Mouse (Mus musculus) bone marrow, adult 2 months (tissue): ENCODE data around the gene Ltbp4.

Experiments
- CTCF ChIP-seq: fragments of 200-500 bp; IDR thresholded peaks from 2 replicates; pipeline ENCODE4 v1.5.1; 2011; ENCODE audit warnings: low read length, control low read depth; ENCODE audit not compliant: control insufficient read depth, insufficient read depth
- POLR2A ChIP-seq: fragments of 200-500 bp; IDR thresholded peaks from 2 replicates; pipeline ENCODE4 v1.6.1; 2011; ENCODE audit warnings: low read depth, mild to moderate bottlenecking, control low read depth, low read length, borderline replicate concordance; ENCODE audit not compliant: control insufficient read depth

DNA sequence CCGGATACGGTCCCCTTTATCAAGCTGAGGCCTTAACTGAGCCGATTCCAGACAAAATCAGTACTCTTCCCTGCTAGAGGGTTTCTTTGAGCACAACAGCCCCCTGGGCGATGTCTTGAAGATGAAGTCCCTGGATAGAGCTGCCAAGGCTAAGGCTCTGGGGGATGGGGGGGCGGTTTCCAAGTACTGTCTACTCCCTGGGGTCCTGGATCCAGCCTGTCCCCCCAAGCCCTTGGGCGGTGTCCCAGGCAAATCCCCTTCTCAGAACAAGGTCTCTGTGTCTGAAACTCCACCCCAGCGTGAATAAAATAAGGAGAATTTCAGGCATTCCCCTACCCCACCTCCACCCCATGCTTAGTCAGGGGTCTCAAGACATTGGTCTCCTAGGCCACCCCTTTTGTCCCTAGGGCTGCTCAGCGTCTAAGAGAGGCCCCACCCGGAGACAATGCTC, 78.2 kb downstream of the Ltbp4 start:
- TF ChIP-seq CTCF: no peak
- TF ChIP-seq POLR2A: no peak
